Mouse (Mus musculus) stomach, postnatal 0 days (tissue): Measurements from ENCODE around the gene Zfhx3.

Experiments used
- CTCF ChIP-seq: IDR thresholded peaks from 2 replicates; pipeline ENCODE4 v1.5.1; 2016; ENCODE audit warnings: antibody characterized with exemption, low read depth, mild to moderate bottlenecking, moderate library complexity
- EP300 ChIP-seq: optimal IDR thresholded peaks from 2 replicates; pipeline ENCODE3; 2016; ENCODE audit warnings: antibody characterized with exemption

DNA sequence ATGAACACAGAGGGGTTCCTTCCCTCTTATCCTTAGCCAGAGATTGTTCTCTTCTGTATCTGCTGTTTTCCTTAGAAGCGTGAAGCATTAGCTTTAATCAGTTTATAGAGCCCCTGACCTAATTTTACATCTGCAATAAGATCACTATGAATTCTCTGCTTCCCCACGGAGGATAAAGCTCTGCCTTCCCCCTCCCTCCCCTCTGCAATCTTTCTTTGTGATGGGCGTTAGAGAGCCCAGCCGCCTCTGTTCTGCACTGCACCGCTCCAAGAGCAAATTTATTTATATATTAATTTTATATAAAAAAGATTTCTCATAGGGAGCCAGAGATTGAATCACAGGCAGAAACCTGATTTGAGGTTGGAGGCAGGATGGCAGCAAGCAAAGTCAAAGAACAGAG, 113.8 kb downstream of the Zfhx3 start:
- TF ChIP-seq CTCF: no peak
- no peak for TF ChIP-seq EP300
